Mouse (Mus musculus) adrenal gland, adult 18-20 months (tissue): Measurements from ENCODE around the gene Wdr34. TPM values are rescaled to one million over a fixed set of nuclear protein-coding genes. Genes with fewer than 3 reads are reported as not detected.

Source experiments
- DNase-seq, 2 experiments: peaks; one replicate each; pipeline ENCODE4 v3.0.0; 2021 to 2022; ENCODE audit warnings: low spot score in 2 of 2
- microRNA-seq, 2 experiments: library from miRNA; unstranded; fragments of <30 nt; microRNA quantifications; one replicate each; pipeline ENCODE4 v1.2.0; 2021; ENCODE audit warnings: borderline number of aligned reads in 2 of 2
- total RNA-seq, 2 experiments: library from RNA; stranded (reverse); gene quantifications; 1 replicate in 1 of 2; 2 replicates in 1 of 2; pipeline ENCODE4 v1.2.3; 2021

Wdr34 gene
- total RNA-seq, 2 experiments from 2014 or later = 15.9 to 18.3 TPM

- no peak for DNase-seq
Measured at GRCm38 (mm10) chr2:30037762-30038161, 10.9 kb downstream of the Wdr34 start.

GRCm38 (mm10) chr2:30032957-30033356 lies 15.7 kb downstream of the Wdr34 start:
- no peak for DNase-seq

- DNase-seq = no peak
Measured at GRCm38 (mm10) chr2:30032244-30032846, 16.3 kb downstream of the Wdr34 start.

GRCm38 (mm10) chr2:30026997-30027396 lies 21.7 kb downstream of the Wdr34 start:
- no peak for DNase-seq

GRCm38 (mm10) chr2:30025454-30025853 lies 23.2 kb downstream of the Wdr34 start:
- DNase-seq = no peak

GRCm38 (mm10) chr2:30014326-30014966 lies 34.2 kb downstream of the Wdr34 start:
- DNase-seq = no peak

- DNase-seq = peak in 1 of 2 experiments; percentile 39
Measured at GRCm38 (mm10) chr2:30010840-30011281, 37.8 kb downstream of the Wdr34 start.

- DNase-seq = no peak
Measured at GRCm38 (mm10) chr2:30009101-30009500, 39.6 kb downstream of the Wdr34 start.

GRCm38 (mm10) chr2:29991962-29992361 lies 56.7 kb downstream of the Wdr34 start:
- DNase-seq = no peak

Small RNAs within 50 kb of the gene (microRNA-seq; reads per million reads assigned to microRNA genes)
- gene Mir6997 = 0.47 to 0.61 reads per million in 2 experiments

Other genes with a start within 250 kb of the Wdr34 start
- gene Slc27a4, start 246.2 kb downstream of the Wdr34 start, total RNA-seq = 10 to 100 TPM; 27.4 to 40.6 TPM
- 10 to 100 TPM; 36.2 to 43.9 TPM for gene Urm1, start 228.8 kb downstream of the Wdr34 start, total RNA-seq
- 10 to 100 TPM in 1 of 2 experiments, 1 to 10 TPM in 1; 8.4 to 11.7 TPM for gene Cercam, start 179.7 kb downstream of the Wdr34 start, total RNA-seq
- gene Odf2, start 159.7 kb downstream of the Wdr34 start, total RNA-seq = 10 to 100 TPM; 28.2 to 36.4 TPM
- gene Gle1, start 113.5 kb downstream of the Wdr34 start, total RNA-seq = 10 to 100 TPM; 28.1 to 30.8 TPM
- 100 to 1,000 TPM; 191 to 224 TPM for gene Sptan1, start 83.3 kb downstream of the Wdr34 start, total RNA-seq
- gene Set, start 8.5 kb upstream of the Wdr34 start, total RNA-seq = 100 to 1,000 TPM; 210 to 272 TPM
- 1 to 10 TPM; 5.6 to 6.2 TPM for gene Pkn3, start 28.8 kb upstream of the Wdr34 start, total RNA-seq
- gene Zdhhc12, start 44.8 kb upstream of the Wdr34 start, total RNA-seq = 10 to 100 TPM in 1 of 2 experiments, 1 to 10 TPM in 1; 9.7 to 15.6 TPM
- 10 to 100 TPM; 31.6 to 40.4 TPM for gene Zer1, start 75.7 kb upstream of the Wdr34 start, total RNA-seq
- gene Tbc1d13, start 84.9 kb upstream of the Wdr34 start, total RNA-seq = 10 to 100 TPM; 38.5 to 53.2 TPM
- gene Endog, start 122.6 kb upstream of the Wdr34 start, total RNA-seq = 10 to 100 TPM; 34.0 to 40.6 TPM
- 10 to 100 TPM; 21.1 to 25.4 TPM for gene Spout1, start 129.6 kb upstream of the Wdr34 start, total RNA-seq
- 10 to 100 TPM; 18.2 to 26.3 TPM for gene Kyat1, start 157.0 kb upstream of the Wdr34 start, total RNA-seq
- 10 to 100 TPM; 61.9 to 64.7 TPM for gene Lrrc8a, start 188.8 kb upstream of the Wdr34 start, total RNA-seq
- gene Gm28035, start 191.7 kb upstream of the Wdr34 start, total RNA-seq = 1 to 10 TPM; 1.4 to 2.3 TPM
- 10 to 100 TPM; 13.6 to 18.0 TPM for gene Phyhd1, start 217.3 kb upstream of the Wdr34 start, total RNA-seq
- gene Gm28038, start 232.2 kb upstream of the Wdr34 start, total RNA-seq = not detected
- gene Dolk, start 237.5 kb upstream of the Wdr34 start, total RNA-seq = 10 to 100 TPM; 40.8 to 41.6 TPM
- gene Nup188, start 237.5 kb upstream of the Wdr34 start, total RNA-seq = 10 to 100 TPM; 29.6 to 30.3 TPM